13 mouse cellular contexts compared by ENCODE assay signal in the genomic region with DNA sequence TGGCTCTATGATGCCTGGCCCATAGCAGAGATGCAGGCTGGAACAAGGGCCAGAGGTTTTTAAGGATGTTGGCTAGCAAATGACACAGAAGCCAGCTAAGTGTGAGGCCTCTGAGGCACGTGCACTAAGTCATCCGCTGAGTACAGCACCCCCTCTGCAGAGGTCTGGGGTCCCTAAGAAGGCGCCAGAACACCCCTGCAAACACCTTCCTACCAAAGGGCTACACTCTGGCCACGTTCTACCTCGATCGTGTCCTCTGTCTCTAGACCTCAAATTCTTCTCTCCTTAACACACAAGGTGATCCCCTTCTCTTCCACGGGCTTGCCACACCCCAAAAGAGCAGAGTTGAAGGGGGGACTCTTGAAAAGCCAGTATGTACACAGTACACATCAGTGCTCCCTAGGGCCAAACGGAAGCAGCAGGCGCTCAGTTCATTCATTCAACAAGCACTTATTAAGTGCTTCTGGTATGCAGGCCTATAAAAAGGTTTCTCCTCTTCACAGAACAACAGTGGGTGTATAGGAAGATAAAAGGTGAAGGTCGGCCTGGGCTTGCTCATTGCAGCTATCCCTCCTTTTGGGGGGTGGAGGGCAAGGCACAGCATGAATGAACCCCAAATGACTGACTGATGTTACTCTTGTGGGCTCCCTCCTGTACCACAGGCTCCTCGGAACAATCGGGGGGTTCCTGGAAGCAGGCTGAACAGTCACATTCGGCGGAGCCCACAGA. TPM values are rescaled to one million over a fixed set of nuclear protein-coding genes. Genes with fewer than 3 reads are reported as not detected.
DNase-seq lines count a peak whose midpoint lies in the region; ATAC-seq and TF ChIP-seq lines count a peak whose summit lies in the region.
"Had no signal": no experiment of that assay in that cellular context is flagged by ENCODE, and none has a peak within 500 bp of the region (broad histone marks: within the 10 kb centered on the region; RNA-seq: fewer than 3 reads in every experiment).

No protein-coding gene starts in this region.

- H3K9ac ChIP-seq in hindbrain, embryonic 11.5 days (ENCODE audit: low read depth, low read length): no peak overlapping the region
- no peak overlapping the region for H3K9ac ChIP-seq in midbrain, embryonic 12.5 days (replicated peaks)
- H3K9ac ChIP-seq: embryonic facial prominence, embryonic 15.5 days had no signal

- peaks cover 92% of the 10 kb centered on the region for H3K4me1 ChIP-seq in E14TG2a.4 (replicated peaks; ENCODE audit: low read depth, low read length)
- H3K4me1 ChIP-seq in embryonic facial prominence, embryonic 10.5 days: peaks cover 64% of the 10 kb centered on the region
- H3K4me1 ChIP-seq in hindbrain, embryonic 11.5 days (replicated peaks; ENCODE audit: control insufficient read depth, insufficient read depth, low read length): peaks cover 7% of the 10 kb centered on the region; the same call in 1 of the 2 replicates
- peaks cover 55% of the 10 kb centered on the region for H3K4me1 ChIP-seq in midbrain, embryonic 12.5 days

- H3K4me3 ChIP-seq in E14TG2a.4 (replicated peaks; ENCODE audit: low read length): peak overlapping the region; percentile 61
- no peak overlapping the region for H3K4me3 ChIP-seq in embryonic facial prominence, embryonic 10.5 days
- H3K4me3 ChIP-seq in hindbrain, embryonic 11.5 days (ENCODE audit: low read depth, low read length): no peak overlapping the region
- H3K4me3 ChIP-seq in midbrain, embryonic 12.5 days: no peak overlapping the region
- H3K4me3 ChIP-seq: embryonic facial prominence, embryonic 15.5 days had no signal

- no peak for DNase-seq in embryonic facial prominence, embryonic 10.5 days (ENCODE audit: low spot score)
- no peak for DNase-seq in hindbrain, embryonic 11.5 days (ENCODE audit: low spot score)
- no peak for DNase-seq in thymus, adult 18-20 months
- DNase-seq in left cerebral cortex, adult 18-20 months (ENCODE audit: low spot score in 2 of 2): no peak
- no peak for DNase-seq in urinary bladder, postnatal 36 days (ENCODE audit: low spot score in 2 of 2)
- DNase-seq: gastrocnemius, postnatal 36 days; heart, postnatal 10 days; kidney, adult 8-10 months; liver; thymus, postnatal 36 days had no signal

- ATAC-seq in hindbrain, embryonic 11.5 days (ENCODE audit: low FRiP score): no peak; the same call in 1 of the 2 replicates
- ATAC-seq in midbrain, embryonic 12.5 days (ENCODE audit: low FRiP score, low read depth): peak; percentile 13

- no peak overlapping the region for H3K4me2 ChIP-seq in hindbrain, embryonic 11.5 days (replicated peaks; ENCODE audit: low read depth, low read length)
- peak overlapping the region; percentile 31 for H3K4me2 ChIP-seq in midbrain, embryonic 12.5 days (replicated peaks)
- H3K4me2 ChIP-seq: embryonic facial prominence, embryonic 15.5 days had no signal

- H3K9me3 ChIP-seq in E14TG2a.4 (ENCODE audit: low read length): no peaks in the 10 kb centered on the region
- H3K9me3 ChIP-seq in embryonic facial prominence, embryonic 10.5 days: peaks cover 4% of the 10 kb centered on the region; the same call in 1 of the 2 replicates
- H3K9me3 ChIP-seq in hindbrain, embryonic 11.5 days (ENCODE audit: control insufficient read depth, low read length): no peaks in the 10 kb centered on the region
- H3K9me3 ChIP-seq in midbrain, embryonic 12.5 days: no peaks in the 10 kb centered on the region
- H3K9me3 ChIP-seq: embryonic facial prominence, embryonic 15.5 days had no signal

- TF ChIP-seq CTCF in E14TG2a.4 (conservative IDR thresholded peaks at IDR 0.05; ENCODE audit: low read length): no peak

- WGBS in embryonic facial prominence, embryonic 10.5 days: 50% methylated on average over 14 of the region's 14 CpGs
- 41% methylated on average over 14 of the region's 14 CpGs for WGBS in hindbrain, embryonic 11.5 days
- WGBS in midbrain, embryonic 12.5 days: 28% methylated on average over 14 of the region's 14 CpGs

- peaks cover 10% of the 10 kb centered on the region; the same call in 1 of the 2 replicates for H3K36me3 ChIP-seq in E14TG2a.4 (ENCODE audit: insufficient read depth, low read length)
- peaks cover 10% of the 10 kb centered on the region for H3K36me3 ChIP-seq in embryonic facial prominence, embryonic 10.5 days (replicated peaks)
- no peaks in the 10 kb centered on the region for H3K36me3 ChIP-seq in hindbrain, embryonic 11.5 days (ENCODE audit: control insufficient read depth, insufficient read depth, low read length)
- H3K36me3 ChIP-seq in midbrain, embryonic 12.5 days: no peaks in the 10 kb centered on the region
- H3K36me3 ChIP-seq: embryonic facial prominence, embryonic 15.5 days had no signal

- peak overlapping the region; percentile 79 for H3K27ac ChIP-seq in embryonic facial prominence, embryonic 10.5 days (replicated peaks)
- peak overlapping the region; percentile 61; the same call in 1 of the 2 replicates for H3K27ac ChIP-seq in hindbrain, embryonic 11.5 days (ENCODE audit: low read depth, low read length)
- H3K27ac ChIP-seq in midbrain, embryonic 12.5 days (replicated peaks): peak overlapping the region; percentile 84
- H3K27ac ChIP-seq: embryonic facial prominence, embryonic 15.5 days had no signal

- H3K27me3 ChIP-seq in E14TG2a.4 (ENCODE audit: insufficient read depth, low read length): no peaks in the 10 kb centered on the region
- no peaks in the 10 kb centered on the region for H3K27me3 ChIP-seq in embryonic facial prominence, embryonic 10.5 days (replicated peaks; ENCODE audit: low read depth, poor library complexity, severe bottlenecking)
- no peaks in the 10 kb centered on the region for H3K27me3 ChIP-seq in hindbrain, embryonic 11.5 days (ENCODE audit: control insufficient read depth, insufficient read depth, low read length)
- no peaks in the 10 kb centered on the region for H3K27me3 ChIP-seq in midbrain, embryonic 12.5 days
- H3K27me3 ChIP-seq: embryonic facial prominence, embryonic 15.5 days had no signal

RNA-seq across cellular contexts. Expression of a gene that starts 59.1 kb away (rescaled TPM):
- 34.8 and 37.1 TPM in 2 replicates for polyA plus RNA-seq in embryonic facial prominence, embryonic 10.5 days (2016; fragmentation: Nextera tagmentation; extraction: Ambion mirVana)
- polyA plus RNA-seq in hindbrain, embryonic 11.5 days (2014; fragmentation: Nextera tagmentation; extraction: Ambion mirVana): 15.2 and 17.0 TPM in 2 replicates
- 18.2 and 21.7 TPM in 2 replicates for polyA plus RNA-seq in midbrain, embryonic 12.5 days (2016; fragmentation: Nextera tagmentation; extraction: Ambion mirVana)
- 1 to 10 TPM; 3.0 to 3.4 TPM for total RNA-seq in left cerebral cortex, adult 18-20 months (2021)
